Mouse (Mus musculus) embryonic facial prominence, embryonic 13.5 days (tissue): Measurements from ENCODE around the gene Fdxr. TPM values are rescaled to one million over a fixed set of nuclear protein-coding genes. Genes with fewer than 3 reads are reported as not detected.

Experiments
- ATAC-seq: fragments of 200-750 bp; cut with Nextera tagmentation; 2 replicates; pipeline ENCODE4 v1.8.0; 2017; ENCODE audit warnings: low read depth; ENCODE audit not compliant: insufficient number of reproducible peaks, insufficient read depth, low FRiP score, low TSS enrichment
- H3K27ac ChIP-seq: fragments of 300-500 bp; sonication (generic); 2 replicates; pipeline ENCODE4 v1.5.1; 2015; ENCODE audit warnings: moderate library complexity, mild to moderate bottlenecking, inconsistent platforms
- H3K27me3 ChIP-seq: fragments of 300-500 bp; sonication (generic); 2 replicates; pipeline ENCODE4 v1.6.1; 2015; ENCODE audit warnings: mild to moderate bottlenecking, inconsistent platforms
- H3K36me3 ChIP-seq: fragments of 300-500 bp; sonication (generic); 2 replicates; pipeline ENCODE4 v1.6.1; 2015; ENCODE audit warnings: mild to moderate bottlenecking, inconsistent platforms
- H3K4me1 ChIP-seq: fragments of 300-500 bp; sonication (generic); 2 replicates; pipeline ENCODE4 v1.6.1; 2015; ENCODE audit warnings: inconsistent platforms
- H3K4me2 ChIP-seq: fragments of 300-500 bp; sonication (generic); 2 replicates; pipeline ENCODE4 v1.6.1; 2015; ENCODE audit warnings: moderate library complexity, mild to moderate bottlenecking, inconsistent platforms
- H3K4me3 ChIP-seq: fragments of 300-500 bp; sonication (generic); 2 replicates; pipeline ENCODE4 v1.5.1; 2015; ENCODE audit warnings: mild to moderate bottlenecking, inconsistent platforms
- H3K9ac ChIP-seq: fragments of 300-500 bp; sonication (generic); 2 replicates; pipeline ENCODE4 v1.6.1; 2015; ENCODE audit warnings: mild to moderate bottlenecking, inconsistent platforms
- H3K9me3 ChIP-seq: fragments of 300-500 bp; sonication (generic); 2 replicates; pipeline ENCODE4 v1.6.1; 2016; ENCODE audit warnings: inconsistent platforms
- WGBS: fragments of 180-500 bp; shearing (Covaris S2); methylation state at CpG from one replicate; pipeline ENCODE4 v1.1.7; 2015; ENCODE audit warnings: mixed read lengths; 5-methylcytosine and 5-hydroxymethylcytosine counted together
- polyA plus RNA-seq: library from polyadenylated mRNA; unstranded; fragments of >200 nt; fragmentation: Nextera tagmentation; extraction: Ambion mirVana; gene quantifications from 2 replicates; pipeline ENCODE4 v1.2.1, GENCODE M21; 2015

Fdxr gene
- polyA plus RNA-seq, 1 experiment from 2014 or later: 14.5 TPM

- no peak overlapping the region for H3K27ac ChIP-seq
- no peak overlapping the region for H3K9ac ChIP-seq
- H3K4me2 ChIP-seq: peak overlapping the region; percentile 87
- ATAC-seq: no peak
- no peaks in the 10 kb centered on the region for H3K27me3 ChIP-seq
- no peak overlapping the region for H3K4me3 ChIP-seq
- H3K4me1 ChIP-seq: peaks cover 18% of the 10 kb centered on the region
- H3K9me3 ChIP-seq: no peaks in the 10 kb centered on the region
- WGBS: 88% methylated on average over 6 of the region's 6 CpGs
- H3K36me3 ChIP-seq: peaks cover 4% of the 10 kb centered on the region; the same call in 1 of the 2 replicates
Observed at GRCm38 (mm10) chr11:115275509-115275908, 1.3 kb downstream of the Fdxr start.

GRCm38 (mm10) chr11:115274771-115275170 lies 2.1 kb downstream of the Fdxr start:
- Histone ChIP-seq H3K36me3 (peaks cover 4% of the 10 kb centered on the region; the same call in 1 of the 2 replicates), H3K9me3 (no peaks in the 10 kb centered on the region), H3K27ac (no peak overlapping the region), H3K4me2 (no peak overlapping the region), H3K4me1 (peaks cover 18% of the 10 kb centered on the region), H3K27me3 (no peaks in the 10 kb centered on the region), H3K4me3 (no peak overlapping the region), H3K9ac (no peak overlapping the region)
- no peak for ATAC-seq
- 83% methylated on average over 6 of the region's 6 CpGs for WGBS

GRCm38 (mm10) chr11:115274178-115274577 lies 2.7 kb downstream of the Fdxr start:
- WGBS: 86% methylated on average over 7 of the region's 7 CpGs
- H3K36me3 ChIP-seq: peaks cover 8% of the 10 kb centered on the region
- H3K27ac ChIP-seq: no peak overlapping the region
- no peak overlapping the region for H3K4me2 ChIP-seq
- no peak overlapping the region for H3K9ac ChIP-seq
- H3K4me3 ChIP-seq: no peak overlapping the region
- no peak for ATAC-seq
- no peaks in the 10 kb centered on the region for H3K9me3 ChIP-seq
- peaks cover 18% of the 10 kb centered on the region for H3K4me1 ChIP-seq
- H3K27me3 ChIP-seq: peaks cover 6% of the 10 kb centered on the region

- 50% methylated on average over 7 of the region's 7 CpGs for WGBS
- ATAC-seq: no peak
- Histone ChIP-seq H3K4me1 (peaks cover 18% of the 10 kb centered on the region), H3K9ac (no peak overlapping the region), H3K4me2 (no peak overlapping the region), H3K4me3 (no peak overlapping the region), H3K36me3 (peaks cover 13% of the 10 kb centered on the region), H3K9me3 (no peaks in the 10 kb centered on the region), H3K27ac (no peak overlapping the region), H3K27me3 (peaks cover 10% of the 10 kb centered on the region)
Observed at GRCm38 (mm10) chr11:115273735-115274134, 3.1 kb downstream of the Fdxr start.

GRCm38 (mm10) chr11:115272894-115273498 lies 3.9 kb downstream of the Fdxr start:
- Histone ChIP-seq H3K4me2 (no peak overlapping the region), H3K9me3 (no peaks in the 10 kb centered on the region), H3K36me3 (peaks cover 20% of the 10 kb centered on the region), H3K4me1 (peaks cover 16% of the 10 kb centered on the region), H3K27ac (no peak overlapping the region), H3K9ac (no peak overlapping the region), H3K27me3 (peaks cover 17% of the 10 kb centered on the region), H3K4me3 (no peak overlapping the region)
- 83% methylated on average over 10 of the region's 10 CpGs for WGBS
- ATAC-seq: no peak

- peaks cover 21% of the 10 kb centered on the region for H3K36me3 ChIP-seq
- H3K27me3 ChIP-seq: peaks cover 33% of the 10 kb centered on the region
- no peak for ATAC-seq
- H3K4me3 ChIP-seq: no peak overlapping the region
- 70% methylated on average over 10 of the region's 10 CpGs for WGBS
- H3K4me2 ChIP-seq: no peak overlapping the region
- H3K9ac ChIP-seq: no peak overlapping the region
- peaks cover 20% of the 10 kb centered on the region for H3K4me1 ChIP-seq
- H3K9me3 ChIP-seq: no peaks in the 10 kb centered on the region
- no peak overlapping the region for H3K27ac ChIP-seq
Observed at GRCm38 (mm10) chr11:115271481-115271880, 5.4 kb downstream of the Fdxr start.

- H3K4me3 ChIP-seq: no peak overlapping the region
- peaks cover 21% of the 10 kb centered on the region for H3K36me3 ChIP-seq
- 77% methylated on average over 9 of the region's 9 CpGs for WGBS
- H3K4me2 ChIP-seq: no peak overlapping the region
- peaks cover 21% of the 10 kb centered on the region for H3K4me1 ChIP-seq
- H3K27ac ChIP-seq: no peak overlapping the region
- ATAC-seq: no peak
- peaks cover 37% of the 10 kb centered on the region for H3K27me3 ChIP-seq
- H3K9ac ChIP-seq: no peak overlapping the region
- no peaks in the 10 kb centered on the region for H3K9me3 ChIP-seq
Observed at GRCm38 (mm10) chr11:115271052-115271451, 5.8 kb downstream of the Fdxr start.

- H3K27ac ChIP-seq: no peak overlapping the region
- peaks cover 21% of the 10 kb centered on the region for H3K36me3 ChIP-seq
- ATAC-seq: peak; percentile 21; the same call in 1 of the 2 replicates
- no peak overlapping the region for H3K4me3 ChIP-seq
- H3K4me1 ChIP-seq: peaks cover 16% of the 10 kb centered on the region
- H3K9ac ChIP-seq: no peak overlapping the region
- H3K9me3 ChIP-seq: no peaks in the 10 kb centered on the region
- 27% methylated on average over 19 of the region's 19 CpGs for WGBS
- H3K4me2 ChIP-seq: no peak overlapping the region
- H3K27me3 ChIP-seq: peaks cover 44% of the 10 kb centered on the region
Observed at GRCm38 (mm10) chr11:115270148-115270861, 6.5 kb downstream of the Fdxr start.

- Histone ChIP-seq H3K36me3 (peaks cover 21% of the 10 kb centered on the region), H3K4me1 (peaks cover 19% of the 10 kb centered on the region), H3K9ac (no peak overlapping the region), H3K27ac (no peak overlapping the region), H3K9me3 (no peaks in the 10 kb centered on the region), H3K27me3 (peaks cover 52% of the 10 kb centered on the region), H3K4me3 (no peak overlapping the region), H3K4me2 (no peak overlapping the region)
- no peak for ATAC-seq
- WGBS: 89% methylated on average over 27 of the region's 27 CpGs
Observed at GRCm38 (mm10) chr11:115269330-115270066, 7.4 kb downstream of the Fdxr start.

- peaks cover 19% of the 10 kb centered on the region for H3K4me1 ChIP-seq
- no peak overlapping the region for H3K9ac ChIP-seq
- WGBS: 74% methylated on average over 11 of the region's 11 CpGs
- H3K36me3 ChIP-seq: peaks cover 21% of the 10 kb centered on the region
- peaks cover 68% of the 10 kb centered on the region for H3K27me3 ChIP-seq
- H3K4me3 ChIP-seq: no peak overlapping the region
- H3K9me3 ChIP-seq: no peaks in the 10 kb centered on the region
- no peak for ATAC-seq
- no peak overlapping the region for H3K4me2 ChIP-seq
- H3K27ac ChIP-seq: no peak overlapping the region
Observed at GRCm38 (mm10) chr11:115267958-115268357, 8.9 kb downstream of the Fdxr start.

GRCm38 (mm10) chr11:115267061-115267883 lies 9.6 kb downstream of the Fdxr start, which contains the start of gene Grin2c:
TSS of gene Grin2c (minus strand) at chr11:115267243.
- Histone ChIP-seq H3K9me3 (no peaks in the 10 kb centered on the region), H3K4me3 (peak within 1 kb of the TSS; percentile 46), H3K4me2 (peak within 1 kb of the TSS; percentile 78), H3K36me3 (peaks cover 21% of the 10 kb centered on the region), H3K27ac (no peak within 1 kb of the TSS), H3K4me1 (peaks cover 19% of the 10 kb centered on the region), H3K9ac (peak within 1 kb of the TSS; percentile 63), H3K27me3 (peaks cover 75% of the 10 kb centered on the region)
- WGBS: 5% methylated on average over 46 of the region's 50 CpGs
- no peak for ATAC-seq
